Mouse (Mus musculus): ENCODE data around the gene Cdk5rap1.

Gene Cdk5rap1

DNA sequence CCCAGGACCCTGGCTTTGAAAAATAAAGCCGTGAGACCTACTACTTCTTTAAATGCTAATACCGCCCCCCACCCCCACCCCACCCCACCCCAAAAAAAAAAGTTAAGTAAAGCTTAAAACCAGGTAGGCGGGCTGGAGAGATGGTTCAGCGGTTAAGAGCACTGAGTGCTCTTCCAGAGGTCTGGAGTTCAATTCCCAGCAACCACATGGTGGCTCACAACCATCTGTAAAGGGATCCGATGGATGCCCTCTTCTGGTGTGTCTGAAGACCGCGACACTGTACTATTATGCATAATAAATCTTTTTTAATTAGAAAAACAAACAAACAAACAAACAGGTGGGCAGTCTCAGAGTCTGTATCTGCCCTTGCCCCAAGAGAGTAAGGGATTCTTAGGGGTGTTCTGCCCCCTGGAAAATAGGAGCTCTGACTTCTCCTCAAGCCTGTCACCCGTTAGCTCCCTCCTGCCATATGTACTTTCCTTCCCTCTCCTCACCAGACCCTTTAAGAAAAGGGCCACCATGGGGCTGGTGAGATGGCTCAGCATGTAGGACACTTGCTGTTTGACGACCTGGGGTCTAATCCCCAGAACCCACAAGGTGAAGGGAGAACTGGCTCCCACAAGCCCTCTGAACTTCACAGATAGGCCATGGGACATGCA is at the start of gene Cdk5rap1:
Gene Cdk5rap1, minus strand, starts transcription at position 169 of the 659 bp plus-strand sequence.
- no peak for DNase-seq (ENCODE audit: low spot score)

GRCm38 (mm10) chr2:154422181-154422580 is 49.4 kb upstream of the Cdk5rap1 start:
- no peak for DNase-seq (ENCODE audit: low spot score)

DNA sequence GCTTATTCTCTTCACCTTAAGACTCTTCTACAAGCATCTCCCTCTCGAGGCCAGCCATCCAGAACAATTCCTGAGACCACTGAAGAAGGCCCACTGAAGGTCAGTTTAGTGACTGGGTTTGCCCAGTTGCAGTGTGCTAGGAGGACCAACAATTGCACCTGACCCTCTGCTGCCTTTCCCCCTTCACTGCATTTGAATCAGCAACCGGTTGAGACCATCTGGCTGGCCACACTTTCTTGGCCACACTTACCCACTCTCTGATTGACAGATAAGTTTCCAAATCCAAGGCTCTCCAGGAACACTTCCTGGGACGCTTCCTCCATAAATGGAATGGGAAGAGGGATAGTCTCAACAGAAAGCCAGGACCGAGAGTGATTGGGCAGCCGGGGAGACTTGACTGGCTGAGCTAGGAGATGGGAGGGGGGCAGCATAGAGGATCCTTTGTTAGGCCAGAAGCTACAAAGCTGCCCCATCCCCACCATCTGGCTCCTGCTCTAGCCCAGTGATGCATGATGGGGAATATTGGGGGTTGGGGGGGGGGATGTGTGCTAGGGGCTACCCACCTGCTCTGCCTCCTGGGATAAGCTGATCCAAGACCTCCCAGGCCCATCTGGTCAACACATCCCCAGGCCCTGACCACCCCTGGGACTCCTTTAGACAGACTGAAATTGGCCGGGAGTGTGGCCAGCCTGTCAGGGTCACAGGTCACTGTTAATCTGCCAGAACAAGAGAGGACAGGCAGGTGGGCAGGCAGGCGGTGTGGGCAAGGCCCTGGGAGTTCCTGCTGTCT is 48.3 kb upstream of the Cdk5rap1 start:
- DNase-seq (ENCODE audit: low spot score): no peak

DNA sequence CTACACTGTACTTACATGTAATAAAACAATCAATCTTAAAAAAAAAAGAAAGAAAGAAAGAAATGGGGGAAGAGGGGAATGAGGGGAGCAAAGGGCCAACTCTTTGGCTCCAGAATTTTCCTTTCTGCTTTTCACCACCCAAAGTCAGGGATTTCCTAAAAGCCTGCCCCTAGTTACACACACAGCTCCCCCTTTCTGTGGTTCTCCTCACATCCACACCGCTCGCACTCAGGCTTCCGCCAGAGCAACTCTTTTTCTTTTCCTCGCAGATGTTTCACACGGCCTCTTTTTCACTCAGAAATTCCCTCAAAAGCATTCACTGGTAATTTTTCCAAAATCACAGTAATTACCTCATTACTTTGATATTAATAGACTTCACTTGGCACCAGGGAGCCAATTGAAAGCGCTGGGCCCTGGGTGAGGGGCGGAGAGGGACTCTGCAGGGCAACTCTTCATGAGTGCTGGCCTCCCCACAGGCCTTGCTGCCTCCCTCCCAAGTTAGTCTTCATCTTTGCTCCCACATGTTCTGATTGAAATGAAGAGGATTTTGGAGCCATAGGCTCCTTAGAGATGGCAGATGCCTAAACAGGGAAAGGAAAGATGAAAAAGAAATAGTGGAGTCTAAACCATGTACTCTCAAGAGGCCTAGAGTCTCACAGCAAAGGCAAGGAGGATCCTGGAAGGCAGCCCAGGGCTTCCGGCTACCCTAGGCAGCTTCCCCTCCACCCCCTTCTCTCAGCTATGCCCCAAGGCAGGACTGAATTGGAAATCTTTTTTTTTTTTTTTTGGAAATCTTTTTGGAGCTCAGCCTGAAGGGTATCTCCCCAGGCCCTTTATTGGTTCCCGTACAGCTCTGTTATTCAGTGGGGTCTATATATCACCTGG is 47.1 kb upstream of the Cdk5rap1 start:
- no peak for DNase-seq (ENCODE audit: low spot score)

DNA sequence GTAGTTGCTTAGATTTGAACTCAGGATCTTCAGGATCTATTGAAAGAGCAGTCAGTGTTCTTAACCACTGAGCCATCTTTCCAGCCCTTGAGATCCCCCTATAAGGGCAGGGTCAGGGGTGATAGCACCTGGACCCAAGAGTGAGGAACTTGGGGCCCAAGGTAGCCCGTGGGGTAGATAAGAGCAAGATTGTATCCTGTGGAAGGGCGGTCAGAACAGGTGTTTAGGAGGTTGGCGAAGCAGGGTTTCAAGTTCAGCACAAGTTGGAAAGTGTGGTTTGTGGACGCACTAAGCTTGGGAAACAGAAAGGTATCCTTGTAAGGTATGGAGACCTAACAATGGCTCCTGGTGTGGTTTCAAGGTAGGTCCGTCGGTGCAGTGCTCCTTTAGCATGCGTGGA is 45.2 kb upstream of the Cdk5rap1 start:
- no peak for DNase-seq (ENCODE audit: low spot score)

GRCm38 (mm10) chr2:154417107-154417506 is 44.3 kb upstream of the Cdk5rap1 start:
- peak; percentile 72 for DNase-seq (ENCODE audit: low spot score)

GRCm38 (mm10) chr2:154412018-154412666 is 39.3 kb upstream of the Cdk5rap1 start:
- DNase-seq (ENCODE audit: low spot score): no peak

DNA sequence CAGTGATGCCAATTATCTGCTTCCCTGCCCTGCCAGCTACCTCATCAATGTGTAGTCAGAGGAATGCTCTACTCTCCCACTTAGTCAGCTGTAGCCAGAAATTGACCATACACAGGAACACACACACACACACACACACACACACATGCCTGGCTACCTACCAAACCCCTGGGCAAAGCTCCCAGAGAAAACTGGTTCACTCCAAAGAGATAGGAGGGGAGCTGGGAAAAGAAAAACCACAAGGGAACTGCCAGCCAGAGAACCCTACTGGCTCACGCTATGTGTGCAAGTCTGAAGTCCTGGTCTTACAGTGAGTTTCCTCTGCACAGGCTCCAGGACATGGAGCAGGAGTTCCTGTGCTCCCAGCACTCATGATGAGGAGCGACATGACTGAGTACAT is 37.5 kb upstream of the Cdk5rap1 start:
- DNase-seq (ENCODE audit: low spot score): no peak

GRCm38 (mm10) chr2:154407643-154408445 is 35.0 kb upstream of the Cdk5rap1 start, which contains the start of gene Snta1:
Snta1 (minus strand) TSS chr2:154408099.
- DNase-seq (ENCODE audit: low spot score): peak; percentile 71

DNA sequence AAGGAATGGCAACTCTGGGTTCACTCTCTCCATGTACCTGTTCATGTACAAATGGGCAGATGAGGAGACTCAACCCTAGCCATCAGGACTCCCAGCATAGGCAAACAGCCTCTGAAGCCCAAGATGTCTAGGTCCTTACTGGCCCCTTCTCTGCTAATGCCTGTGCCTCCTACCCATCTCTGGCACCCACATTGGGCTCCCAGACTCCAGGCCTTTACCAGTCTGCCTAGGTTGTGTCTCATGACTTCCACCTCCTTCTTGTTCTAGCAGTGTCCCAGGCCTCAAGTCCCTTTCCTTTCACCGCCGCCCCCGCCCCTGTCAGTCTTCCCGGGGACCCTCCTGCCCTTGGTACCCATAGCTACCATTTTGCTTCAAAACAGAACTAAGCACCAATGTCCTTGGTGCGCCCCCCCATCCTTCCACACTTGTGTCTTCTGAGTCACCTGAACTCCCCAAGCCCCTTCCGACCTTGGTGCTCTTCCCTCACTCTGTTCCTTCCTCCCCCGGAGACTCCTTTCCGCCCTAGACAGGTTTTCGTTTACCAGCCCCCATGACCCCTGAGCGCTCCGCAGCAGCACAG is 34.3 kb upstream of the Cdk5rap1 start:
- no peak for DNase-seq (ENCODE audit: low spot score)

DNA sequence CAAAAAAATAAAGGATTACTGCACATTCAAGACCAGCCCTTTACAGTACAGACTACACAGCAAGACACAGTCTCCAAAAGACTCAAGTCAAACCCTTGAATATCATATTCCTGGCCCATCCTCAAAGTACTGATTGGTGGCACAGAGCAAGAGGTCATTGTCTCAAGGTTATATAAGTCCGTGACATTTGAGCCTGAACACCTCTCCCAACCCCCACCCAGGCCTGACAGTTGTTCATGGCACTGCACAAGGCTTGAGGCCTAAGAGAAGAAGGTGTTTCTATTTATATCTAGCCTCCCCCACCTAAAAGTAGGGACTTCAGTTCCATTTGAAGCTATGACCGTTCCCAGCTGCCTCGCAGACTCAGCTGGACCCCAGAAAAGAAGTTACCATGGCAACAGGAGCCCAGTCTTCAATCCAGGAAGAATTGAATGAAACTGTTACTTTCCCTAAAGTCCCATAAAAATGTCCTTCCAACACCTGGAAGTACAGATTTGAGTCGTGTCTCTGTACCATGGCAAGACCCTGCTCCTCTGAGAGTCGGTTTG is 32.7 kb upstream of the Cdk5rap1 start:
- DNase-seq (ENCODE audit: low spot score): no peak

DNA sequence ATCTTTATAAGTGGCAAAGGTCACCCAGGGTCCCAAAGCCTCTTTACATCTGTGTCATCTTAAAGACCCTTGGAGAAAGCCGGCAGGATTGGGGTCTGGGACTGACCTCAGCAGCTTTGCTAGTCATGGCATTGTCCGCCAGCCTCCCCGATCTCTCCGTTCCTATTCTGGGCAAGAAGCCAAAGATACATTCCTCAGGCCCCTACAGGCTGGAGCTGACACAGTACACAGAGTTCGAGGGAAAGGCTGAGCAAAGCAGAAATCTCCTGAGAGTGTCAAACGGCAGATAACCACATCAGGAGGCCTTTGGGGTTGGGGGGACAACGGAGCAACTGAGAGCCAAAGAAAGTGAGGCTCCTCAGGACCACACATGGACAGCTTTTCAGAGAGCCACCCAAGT is 30.0 kb upstream of the Cdk5rap1 start:
- no peak for DNase-seq (ENCODE audit: low spot score)

GRCm38 (mm10) chr2:154401976-154402375 is 29.2 kb upstream of the Cdk5rap1 start:
- DNase-seq (ENCODE audit: low spot score): no peak

- DNase-seq (ENCODE audit: low spot score): no peak
These were observed 26.5 kb upstream of the Cdk5rap1 start for GRCm38 (mm10) chr2:154399325-154399724.

DNA sequence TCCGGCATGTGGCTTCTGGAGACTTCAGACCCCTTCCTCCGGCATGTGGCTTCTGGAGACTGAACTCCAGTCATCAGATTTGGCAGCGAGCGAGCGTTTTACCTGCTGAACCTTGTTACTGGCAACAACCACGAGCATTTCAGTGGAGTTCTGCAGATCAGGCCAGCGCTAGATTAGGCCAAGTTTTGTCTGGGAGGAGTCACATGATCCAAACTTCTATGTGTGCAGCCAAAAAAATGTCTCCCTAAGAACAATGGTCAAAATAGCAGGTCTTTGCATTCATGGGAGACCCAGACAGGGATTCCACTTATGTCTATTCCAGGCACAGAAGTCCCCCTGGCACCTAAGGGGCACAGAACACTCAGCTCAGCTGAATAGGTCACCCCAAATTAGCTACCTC is 25.5 kb upstream of the Cdk5rap1 start:
- DNase-seq (ENCODE audit: low spot score): no peak

GRCm38 (mm10) chr2:154396529-154396928 is 23.7 kb upstream of the Cdk5rap1 start:
- no peak for DNase-seq (ENCODE audit: low spot score)

DNA sequence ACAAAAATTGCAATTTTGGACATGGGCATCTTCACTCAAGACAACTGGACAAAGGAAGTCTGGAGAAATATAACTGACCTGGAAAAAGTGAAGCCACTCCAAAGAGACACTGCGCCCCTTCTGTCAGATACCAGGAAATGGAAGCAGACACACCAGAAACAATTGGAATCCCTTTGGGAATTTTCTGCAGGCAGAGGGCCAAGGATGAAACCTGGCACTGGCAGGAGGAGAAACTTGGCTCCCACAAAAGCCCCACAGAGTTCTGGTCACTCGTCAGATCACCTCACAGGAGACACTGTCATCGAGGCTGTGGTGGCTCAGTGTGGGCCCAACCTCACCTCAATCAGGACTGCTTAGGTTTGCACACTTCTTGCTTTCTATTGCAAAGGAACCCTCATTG is 21.8 kb upstream of the Cdk5rap1 start:
- DNase-seq (ENCODE audit: low spot score): no peak

- peak; percentile 45 for DNase-seq (ENCODE audit: low spot score)
These were observed 17.6 kb upstream of the Cdk5rap1 start for GRCm38 (mm10) chr2:154390180-154390964.

DNA sequence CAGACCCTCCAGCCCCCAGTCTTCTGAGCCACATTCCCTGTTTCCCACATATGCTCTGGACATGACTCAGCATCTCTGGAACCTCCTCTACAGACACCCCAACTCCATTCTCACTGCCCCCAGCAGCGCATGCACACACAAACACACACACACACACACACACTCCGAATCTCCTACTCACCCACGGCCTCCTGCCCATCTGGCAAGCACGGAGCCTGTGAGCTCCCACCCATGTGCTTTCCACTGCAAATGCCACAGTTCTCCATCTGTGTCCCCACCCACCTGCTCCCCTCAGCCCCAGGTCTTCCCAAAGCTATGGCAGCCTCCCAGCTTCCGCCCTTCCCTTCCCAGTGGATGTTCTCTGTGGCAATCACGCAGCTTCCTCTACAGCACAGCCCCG is 6.3 kb upstream of the Cdk5rap1 start:
- no peak for DNase-seq (ENCODE audit: low spot score)
